Mouse (Mus musculus) cerebral cortex, adult 2 months (tissue): ENCODE results near the gene Tfb2m.

Experiments used
- WGBS: fragments of 180-500 bp; shearing (Covaris S2); methylation state at CpG from one replicate; pipeline ENCODE4 v1.1.7; 2018; 5-methylcytosine and 5-hydroxymethylcytosine counted together

The Tfb2m gene

DNA sequence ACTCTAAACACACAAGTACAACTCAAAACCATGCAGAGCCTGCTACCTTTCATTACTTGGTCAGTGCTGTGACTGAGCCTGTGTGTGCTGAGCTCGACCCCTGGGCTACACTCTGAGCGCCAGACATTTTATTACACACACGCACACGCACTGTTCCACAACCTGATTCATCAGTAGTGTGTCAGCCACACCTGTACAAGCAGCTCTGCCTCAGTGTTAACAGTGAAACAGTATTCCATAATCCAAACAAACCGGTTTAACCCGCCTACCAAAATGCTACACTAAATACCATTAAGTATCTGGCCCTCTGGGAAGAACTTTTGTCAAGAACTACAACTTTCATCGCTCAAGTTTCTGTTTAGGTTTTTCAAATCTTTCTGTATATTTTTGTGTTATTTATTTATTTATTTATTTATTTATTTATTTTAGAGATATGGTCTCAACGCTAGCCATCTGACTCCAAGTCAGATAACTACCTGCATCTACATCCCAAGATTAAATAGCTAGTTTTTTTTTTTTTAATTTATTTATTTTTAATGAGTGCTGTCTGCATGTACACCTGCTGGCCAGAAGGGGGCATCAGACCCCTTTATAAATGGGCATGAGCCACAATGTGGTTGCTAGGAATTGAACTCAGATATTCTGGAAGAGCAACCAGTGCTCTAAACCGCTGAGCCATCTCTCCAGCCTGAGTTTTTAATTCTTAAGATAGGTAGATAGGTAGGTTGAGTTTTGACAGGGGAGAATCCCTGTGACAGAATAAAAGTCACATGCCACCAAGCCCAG lies 39.3 kb downstream of the Tfb2m start:
- 72% methylated on average over 9 of the region's 9 CpGs for WGBS

DNA sequence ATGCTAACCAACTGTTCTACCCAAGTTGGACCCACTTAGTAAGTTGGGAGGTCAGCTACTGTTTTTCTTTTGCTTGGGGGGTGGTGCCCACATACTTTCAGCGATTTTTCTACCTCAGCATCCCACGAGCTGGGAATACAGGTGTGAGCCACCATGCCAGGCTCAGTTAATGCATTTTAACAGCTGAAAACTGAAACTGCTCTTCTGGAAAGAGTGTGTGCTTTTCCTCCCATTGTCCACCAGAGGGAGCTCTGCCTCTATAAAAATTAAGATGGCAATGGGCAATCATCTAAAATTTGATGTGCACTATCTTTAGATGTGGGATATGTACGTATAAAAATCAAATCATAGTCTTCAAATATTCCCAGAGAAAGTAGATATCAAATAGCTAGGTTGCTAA lies 43.5 kb downstream of the Tfb2m start:
- WGBS: 6% methylated on average over 3 of the region's 3 CpGs

DNA sequence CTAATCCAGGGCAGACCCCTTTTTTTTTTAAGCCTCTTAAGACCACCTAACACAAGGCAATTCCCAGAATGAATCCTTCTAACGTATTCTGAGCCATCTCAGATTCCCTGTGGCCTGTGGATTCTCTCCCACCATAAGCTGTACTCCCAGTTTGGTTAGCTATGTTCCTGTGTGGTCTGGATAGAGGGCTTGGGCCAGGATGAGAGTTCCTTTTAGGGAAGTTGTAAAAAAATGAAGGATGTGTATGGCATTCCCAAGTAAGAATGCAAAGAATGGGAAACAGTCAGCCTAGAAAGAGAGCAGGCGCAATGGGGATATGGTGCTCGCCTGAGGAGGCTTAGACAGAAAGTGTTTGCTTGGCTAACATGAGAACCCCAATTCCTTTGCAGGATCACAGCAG lies 46.8 kb downstream of the Tfb2m start:
- whole genome bisulfite sequencing: 88% methylated on average over 3 of the region's 3 CpGs

DNA sequence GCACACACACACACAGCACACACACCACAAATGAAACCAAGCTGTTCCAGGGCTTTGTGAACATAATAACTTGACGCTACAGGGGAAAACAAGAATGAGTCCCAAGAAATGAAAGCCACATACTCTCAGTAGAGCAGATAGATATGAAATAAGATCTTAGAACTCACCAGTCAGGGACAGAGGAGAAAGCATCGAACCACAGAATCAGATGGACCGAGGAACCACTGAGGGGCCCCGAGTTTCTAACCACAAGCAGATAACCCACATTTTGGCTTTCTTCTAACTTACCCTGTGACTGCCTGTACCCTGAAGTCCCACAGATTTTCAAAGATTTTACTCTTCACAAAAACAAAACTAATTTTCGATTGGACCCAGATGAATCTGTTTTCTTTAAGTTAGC lies 53.2 kb downstream of the Tfb2m start:
- WGBS: 89% methylated on average over 5 of the region's 5 CpGs

DNA sequence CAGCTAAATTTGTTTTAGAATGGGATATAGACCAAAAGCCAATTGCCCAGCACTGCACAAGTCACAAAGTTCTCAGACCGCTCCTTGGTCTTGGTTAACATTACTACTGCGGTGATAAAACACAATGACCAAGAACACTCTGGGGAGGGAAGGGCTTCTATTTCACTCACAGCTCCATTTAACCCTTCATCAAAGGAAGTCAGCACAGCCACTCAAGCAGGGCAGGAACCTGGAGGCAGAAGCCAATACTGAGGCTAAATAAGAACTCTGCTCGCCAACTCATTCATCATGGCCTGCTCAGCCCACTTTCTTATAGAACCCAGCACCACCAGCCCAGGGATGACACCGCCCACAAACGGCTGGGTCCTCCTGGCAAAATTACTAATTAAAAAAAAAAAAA lies 57.5 kb downstream of the Tfb2m start:
- WGBS: 90% methylated on average over 5 of the region's 5 CpGs

DNA sequence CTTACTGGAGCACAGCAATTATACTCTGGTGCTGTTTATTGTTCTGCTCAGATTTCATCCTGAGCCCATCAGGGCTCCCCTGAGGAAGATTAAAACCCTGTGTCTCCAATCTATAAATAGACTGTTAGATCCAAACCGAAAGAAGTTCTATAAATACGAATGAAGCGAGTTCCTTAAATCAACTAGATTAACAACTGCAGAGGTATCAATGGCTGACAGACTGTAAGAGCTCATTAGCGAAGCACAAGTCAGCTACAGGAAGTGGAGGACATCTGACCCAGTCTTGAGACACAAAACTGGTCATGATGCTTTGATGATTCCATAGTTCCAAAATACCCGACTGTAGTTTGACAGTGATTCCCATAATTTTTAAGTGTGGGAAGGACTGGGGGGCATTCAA lies 58.1 kb downstream of the Tfb2m start:
- WGBS: 39% methylated on average over 5 of the region's 5 CpGs

DNA sequence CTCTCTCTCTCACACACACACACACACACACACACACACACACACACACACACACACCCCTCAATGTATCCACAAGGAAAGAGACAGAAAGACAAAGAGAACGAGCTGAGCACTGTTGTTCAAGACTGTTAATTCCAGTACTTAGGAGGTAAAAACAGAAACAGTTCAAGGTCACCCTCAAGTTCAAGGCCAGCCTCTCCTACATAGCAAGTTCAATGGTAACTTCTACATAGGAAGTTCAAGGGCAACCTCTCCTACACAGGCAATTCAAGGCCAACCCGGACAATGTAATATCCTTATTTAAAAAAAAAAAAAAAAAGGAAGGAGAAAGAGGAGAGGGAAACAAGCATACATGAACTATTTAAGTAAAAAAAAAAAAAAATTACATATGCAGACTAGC lies 58.8 kb downstream of the Tfb2m start:
- WGBS: 82% methylated on average over 2 of the region's 2 CpGs

DNA sequence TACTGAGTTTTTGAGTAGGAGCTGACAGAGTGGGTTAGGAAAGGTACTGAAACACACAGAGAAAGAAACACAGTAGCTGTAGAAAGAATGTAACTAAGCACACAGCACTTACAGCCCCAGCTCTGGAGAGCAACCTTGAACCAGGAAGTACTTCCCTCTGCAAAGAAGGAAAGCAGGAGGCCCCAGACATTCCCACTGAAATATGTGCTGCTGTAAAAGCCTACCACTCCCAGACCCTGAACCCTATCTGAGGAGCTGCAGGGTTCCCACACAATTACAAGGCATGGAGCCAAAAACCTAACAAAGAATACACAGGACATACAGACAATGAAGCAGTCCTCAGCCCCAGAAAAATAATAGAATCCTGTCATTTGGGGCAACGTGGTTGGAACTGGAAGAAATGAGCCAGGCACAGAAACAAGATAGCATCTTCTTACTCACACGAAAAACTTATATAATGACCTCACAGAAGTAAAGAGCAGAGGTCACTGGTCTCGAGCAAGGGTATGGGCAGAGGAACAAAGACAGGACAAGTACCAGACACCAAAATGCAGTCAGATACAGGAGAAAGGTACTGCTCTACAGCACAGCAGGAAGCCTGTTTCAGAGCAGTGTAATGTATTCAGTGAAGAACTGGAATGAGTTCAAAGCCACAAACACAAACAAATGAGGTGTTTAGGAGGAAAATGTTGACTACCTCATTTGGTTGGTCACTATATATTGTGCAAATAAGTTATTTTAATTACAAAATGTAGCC lies 60.1 kb downstream of the Tfb2m start:
- 32% methylated on average over 3 of the region's 3 CpGs for WGBS

DNA sequence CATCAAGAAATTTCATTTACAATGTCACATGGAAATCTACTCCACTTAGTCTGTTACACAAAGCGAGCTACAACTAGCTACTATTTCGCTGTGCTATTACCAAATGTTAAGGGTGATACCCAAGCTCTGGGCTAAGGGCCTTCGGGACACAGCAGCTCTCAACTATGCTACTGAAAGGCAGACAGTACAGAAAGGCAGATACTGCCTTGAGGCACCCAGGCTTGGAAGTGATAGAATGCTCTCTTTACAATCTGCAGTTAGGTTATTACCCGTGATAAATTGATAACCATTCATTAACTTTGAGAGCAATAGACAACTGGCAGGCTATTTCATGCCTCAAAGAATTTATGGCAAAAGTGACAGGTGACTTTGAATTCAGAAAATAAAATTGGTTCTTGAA lies 65.2 kb downstream of the Tfb2m start:
- WGBS: 93% methylated on average over 4 of the region's 4 CpGs
